Mouse (Mus musculus) right cerebral cortex, postnatal 14 days (tissue): ENCODE measurements around the gene Six4.
"Not testable (repeated sequence)": the region's sequence is repeated elsewhere in the genome, so short reads cannot be mapped to it uniquely, and the experiment has no call there.

ENCODE experiments used
- DNase-seq: peaks from one replicate; pipeline ENCODE4 v3.0.0; 2022

Gene Six4

DNA sequence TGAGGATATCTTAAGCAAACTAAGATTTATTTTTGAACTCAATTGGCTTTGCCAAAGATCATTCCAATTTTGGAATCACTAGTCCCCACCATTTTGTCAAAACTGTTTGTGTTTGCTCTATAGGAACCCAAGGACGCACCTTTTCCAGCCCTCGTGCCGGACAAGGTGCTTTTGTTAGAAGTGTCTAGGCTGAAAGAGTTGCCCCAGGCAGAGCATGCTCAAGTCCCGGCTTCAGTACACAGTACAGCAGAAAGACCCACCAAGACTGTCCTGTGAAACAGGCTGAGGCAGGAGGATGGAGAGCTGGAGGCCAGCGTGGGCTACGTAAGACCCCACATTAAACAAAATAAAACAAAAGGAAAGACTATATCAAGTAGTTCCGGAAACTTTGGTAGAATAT is 26.2 kb downstream of the Six4 start:
- DNase-seq = no peak

DNA sequence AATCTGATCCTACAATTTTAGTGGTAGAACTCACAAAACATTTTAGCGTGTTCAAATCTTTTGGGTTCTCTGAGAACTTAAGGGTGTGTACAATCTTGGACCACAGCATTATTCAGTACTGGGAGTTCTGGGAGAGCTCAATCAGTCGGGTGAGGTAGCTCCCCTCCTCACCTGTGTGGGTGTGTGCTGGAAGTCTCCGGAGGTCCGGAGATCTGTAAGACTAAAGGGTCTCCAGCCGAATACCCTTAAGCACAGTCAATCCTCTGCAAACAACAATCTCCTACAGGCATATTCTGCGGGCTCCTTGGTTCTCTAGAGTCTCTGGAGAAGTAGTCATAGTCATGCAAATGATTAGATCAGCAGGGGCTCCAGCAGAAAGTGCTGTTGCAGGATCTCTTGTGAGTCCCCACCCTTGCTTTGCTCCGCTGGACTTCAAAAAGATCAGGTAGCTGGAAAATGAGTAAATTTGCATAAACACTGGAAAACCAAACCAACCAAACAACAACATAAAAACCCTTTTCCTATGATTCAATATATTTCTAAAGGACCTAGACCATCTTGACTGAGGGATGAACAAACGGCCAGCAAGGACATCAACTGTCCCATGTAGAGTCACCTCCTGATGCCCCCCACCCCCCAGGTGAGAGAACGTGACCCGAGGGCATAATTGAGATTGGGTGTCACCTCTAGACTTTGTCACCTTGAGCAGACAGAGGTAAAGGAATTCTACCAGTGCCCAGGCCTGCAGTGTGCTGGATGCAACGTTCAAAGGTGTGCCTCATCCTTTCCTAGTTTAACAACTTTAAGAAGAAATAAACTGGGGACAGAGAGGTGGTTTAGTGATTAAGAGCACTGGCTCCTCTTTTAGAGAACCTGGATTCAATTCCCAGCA is 27.3 kb downstream of the Six4 start:
- DNase-seq = no peak

DNA sequence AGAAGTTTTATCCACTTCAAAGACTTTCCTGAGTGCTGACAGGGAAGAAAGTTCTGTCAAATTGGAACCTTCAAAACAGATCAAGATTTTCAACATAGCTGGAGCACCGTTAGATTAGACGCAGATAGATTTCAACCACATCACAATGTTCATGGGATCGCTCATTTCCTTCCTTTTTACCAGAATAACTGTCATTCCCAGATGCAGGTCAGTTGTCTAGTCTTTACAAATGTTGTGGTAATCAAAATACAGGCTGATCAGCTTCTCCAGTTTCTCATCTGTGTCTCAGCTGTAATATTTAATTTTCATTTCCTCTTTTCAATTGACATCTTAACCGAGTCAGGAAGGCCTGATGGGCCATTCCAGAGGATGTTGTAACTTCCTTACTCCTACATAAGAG is 29.5 kb downstream of the Six4 start:
- no peak for DNase-seq

DNA sequence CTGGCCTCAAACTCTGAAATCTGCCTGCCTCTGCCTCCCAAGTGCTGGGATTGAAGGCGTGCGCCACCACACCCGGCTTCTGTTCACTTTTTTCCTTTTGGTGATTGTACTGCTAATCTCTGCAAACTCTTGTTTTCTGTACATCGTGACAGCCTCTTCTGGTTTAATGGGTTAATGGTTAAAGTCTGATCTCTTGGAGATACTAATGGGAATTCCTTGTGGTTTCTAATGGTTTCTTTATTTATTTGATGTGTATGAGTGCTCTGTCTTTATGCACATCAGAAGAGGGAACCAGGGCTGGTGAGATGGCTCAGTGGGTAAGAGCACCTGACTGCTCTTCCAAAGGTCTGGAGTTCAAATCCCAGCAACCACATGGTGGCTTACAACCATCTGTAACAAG is 31.4 kb downstream of the Six4 start:
- DNase-seq = not testable (repeated sequence)

DNA sequence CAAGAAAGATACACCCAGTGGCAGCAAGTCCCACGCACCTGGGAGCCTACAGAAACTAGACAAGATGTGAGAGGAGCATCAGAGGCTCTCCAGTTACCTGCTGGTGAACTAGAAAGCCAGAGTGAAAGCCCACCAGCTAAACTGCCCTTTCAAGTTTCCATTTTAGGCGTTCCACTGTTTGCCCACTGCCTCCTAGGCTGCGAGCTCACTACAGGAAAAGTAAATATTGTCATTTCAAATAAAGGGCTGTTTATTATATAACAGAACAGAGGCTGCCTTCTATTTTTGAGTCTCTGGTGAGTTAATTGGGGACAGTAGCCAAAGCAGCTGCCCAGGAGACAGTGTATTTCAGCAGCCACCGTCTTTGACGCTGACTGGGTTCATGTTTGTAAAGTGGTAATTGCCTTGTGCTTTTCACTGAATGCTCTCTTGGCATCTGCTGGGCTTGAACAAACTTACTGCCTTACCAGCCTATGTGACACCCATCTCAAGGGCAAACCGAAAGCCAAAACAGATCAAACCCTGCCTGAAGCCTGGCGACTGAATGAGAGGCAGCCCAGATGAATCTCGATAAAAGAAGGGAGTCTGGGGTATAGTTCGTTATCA is 52.3 kb downstream of the Six4 start:
- DNase-seq = no peak

DNA sequence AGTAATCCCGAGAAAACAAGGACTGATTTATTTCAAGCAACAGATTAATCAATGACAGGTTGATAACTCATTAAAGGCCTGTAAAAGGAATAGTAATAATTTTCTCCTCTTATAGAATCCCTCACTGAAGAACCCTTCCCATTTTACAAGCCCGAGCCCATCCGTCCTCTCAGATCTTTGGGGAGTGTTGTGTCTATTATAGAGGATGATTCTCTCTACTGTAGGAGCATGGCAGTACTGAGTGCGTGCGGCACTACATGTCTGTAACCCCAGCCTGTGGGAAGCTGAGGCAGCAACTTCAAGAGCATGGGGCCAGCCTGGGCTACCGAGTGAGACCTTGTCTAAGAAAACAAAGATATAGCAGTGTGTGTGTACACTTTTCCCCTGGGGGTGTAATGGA is 55.8 kb downstream of the Six4 start:
- DNase-seq = no peak

DNA sequence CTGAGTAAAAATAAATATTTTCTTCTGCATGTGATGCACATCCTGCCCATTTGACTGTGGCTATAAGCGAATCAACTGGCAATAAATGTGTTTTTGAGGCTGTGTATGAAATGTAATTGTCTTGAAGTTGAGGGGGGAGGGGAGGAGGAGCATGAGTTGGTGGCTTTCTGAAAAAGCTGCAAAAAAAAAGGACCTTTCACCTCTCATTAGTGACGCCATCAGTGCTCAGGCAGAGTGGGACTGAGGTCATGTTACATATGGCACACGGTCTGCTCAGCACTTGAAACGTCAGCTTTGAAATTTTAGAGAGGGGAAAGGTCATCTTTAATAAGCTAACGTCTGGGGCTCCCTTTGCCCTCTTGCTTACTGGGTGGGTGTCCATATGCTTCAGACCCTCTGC is 57.8 kb downstream of the Six4 start:
- no peak for DNase-seq

DNA sequence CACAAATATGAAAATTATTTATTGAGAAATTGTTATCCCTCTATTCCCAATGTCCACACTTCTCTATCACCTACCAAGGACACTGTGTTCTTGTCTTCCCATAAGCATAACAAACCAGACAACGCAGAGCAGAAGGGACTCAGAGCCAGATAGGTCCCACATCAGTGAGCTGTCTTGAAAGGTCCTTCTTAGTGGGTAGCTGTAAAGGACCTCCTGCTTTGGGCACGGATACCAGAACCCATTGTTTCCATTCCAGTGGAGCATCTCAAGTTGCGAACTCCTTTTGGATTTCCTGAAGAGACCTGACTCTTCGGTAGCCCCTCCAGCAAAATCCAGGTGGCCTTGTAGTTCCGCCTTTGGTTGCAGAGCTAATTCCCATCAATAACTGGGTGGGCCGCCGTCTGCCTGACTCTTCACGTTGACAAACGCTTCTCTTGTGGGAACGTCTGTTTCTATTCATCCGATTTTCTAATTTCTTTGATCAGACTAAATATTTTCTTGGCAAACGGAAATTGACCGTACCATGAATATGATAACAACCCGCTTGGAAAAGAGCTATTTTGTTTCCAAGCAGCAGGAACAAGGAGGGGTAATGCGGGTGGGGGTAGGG is 58.6 kb downstream of the Six4 start:
- no peak for DNase-seq

DNA sequence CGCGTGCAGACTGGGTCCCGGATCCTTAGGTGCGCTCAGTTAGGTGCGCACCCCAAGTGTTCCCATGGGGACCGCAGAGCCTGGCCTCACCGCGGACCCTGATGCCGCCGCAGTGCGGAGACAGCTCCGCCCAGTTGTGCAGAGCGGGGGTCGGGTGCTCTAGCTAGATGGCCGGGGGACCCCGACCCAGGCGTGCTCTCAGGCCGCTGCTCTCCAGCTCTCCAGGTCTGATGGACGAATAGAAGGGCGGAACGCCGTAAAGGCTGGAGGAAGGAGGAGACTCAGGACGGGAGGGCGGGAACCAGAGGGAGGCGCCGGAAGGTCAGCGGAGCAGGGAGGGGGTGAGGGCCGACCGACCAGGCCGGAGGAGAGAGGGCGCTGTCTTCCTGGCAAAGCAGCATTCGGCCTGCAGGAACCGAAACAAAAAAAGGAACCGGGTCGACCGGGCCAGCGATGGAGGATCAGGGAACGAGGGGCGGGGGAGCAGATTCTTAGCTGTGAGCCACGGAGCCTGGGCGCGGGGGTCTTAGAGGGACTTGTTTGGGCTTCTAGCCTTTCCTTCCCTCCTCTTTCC is 59.5 kb downstream of the Six4 start, which contains the start of gene Six1:
TSS of gene Six1 (minus strand) at position 220 of the 574 bp plus-strand sequence.
- peak; percentile 19 for DNase-seq

DNA sequence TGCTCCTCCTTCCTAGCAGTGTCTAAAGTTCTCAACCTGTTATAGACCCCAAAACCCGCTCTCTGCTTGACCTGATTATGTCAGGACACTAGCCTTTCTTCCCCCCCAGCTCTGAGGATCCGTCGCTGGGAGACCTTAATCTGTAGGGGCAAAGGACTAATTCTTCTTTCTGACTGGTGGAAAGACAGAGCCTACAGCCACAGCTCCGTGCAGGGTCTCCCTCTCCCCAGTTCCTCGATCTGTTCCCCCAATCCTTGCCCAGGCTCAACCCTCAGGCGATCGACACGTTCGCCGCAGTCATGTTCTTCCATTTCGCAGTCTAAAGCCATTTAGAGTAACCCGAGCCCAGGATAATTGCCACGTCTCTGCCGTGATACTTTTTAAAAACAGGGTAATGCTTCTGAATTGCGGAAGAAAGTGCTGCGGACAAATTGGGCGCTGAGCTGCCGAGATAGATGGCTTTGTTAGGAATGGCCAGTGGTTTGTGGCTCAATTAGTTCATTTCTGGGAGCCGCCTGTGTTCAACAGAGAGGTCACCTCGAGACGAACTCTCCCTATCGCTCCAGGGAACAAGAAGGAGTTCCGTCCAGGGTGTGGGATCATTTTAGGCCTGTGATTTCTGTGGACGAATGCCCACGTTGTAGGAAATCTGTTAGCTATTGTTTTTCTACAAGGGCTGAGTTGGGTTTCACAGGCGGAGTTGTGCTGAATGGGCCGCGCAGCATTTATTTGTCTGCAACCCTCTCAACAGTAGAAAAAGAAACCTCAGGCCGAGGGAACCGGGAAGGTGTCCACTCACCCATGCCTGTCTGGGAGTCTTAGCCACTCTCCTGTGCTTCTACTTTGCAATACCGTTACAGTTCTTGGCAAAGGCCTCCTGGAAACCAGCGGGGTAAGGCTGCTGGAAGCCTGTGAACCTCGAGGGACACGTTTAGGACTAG is 60.3 kb downstream of the Six4 start:
- no peak for DNase-seq

DNA sequence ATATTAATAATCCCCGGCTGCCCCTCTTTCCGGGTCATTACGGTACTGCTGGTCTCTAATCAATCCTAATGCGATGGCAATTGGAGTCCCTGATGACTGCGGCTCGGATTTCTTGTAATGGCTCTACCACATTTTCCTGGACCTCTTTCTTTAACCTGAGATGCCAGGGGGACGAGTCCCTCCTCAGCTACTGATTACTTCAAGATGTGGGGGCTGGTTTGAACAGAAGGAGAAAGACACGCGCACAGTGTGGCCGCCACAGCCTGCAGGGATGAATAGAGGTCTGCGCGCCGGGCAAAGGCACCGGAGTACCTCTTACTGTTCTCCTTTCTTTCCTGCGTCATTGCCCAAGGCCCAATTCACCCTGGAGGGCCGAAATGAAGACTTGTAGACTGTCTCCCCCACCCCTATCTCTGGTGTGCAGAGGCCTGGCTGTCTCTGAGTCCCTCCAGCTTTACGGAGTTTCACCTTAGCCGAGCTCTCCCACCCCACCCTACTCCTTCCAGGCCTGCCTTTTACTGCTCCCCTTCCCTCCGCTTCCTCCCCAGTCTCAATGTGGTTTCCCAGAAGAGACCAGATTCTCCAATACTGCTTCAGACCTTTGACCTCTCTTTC is 61.1 kb downstream of the Six4 start:
- no peak for DNase-seq

DNA sequence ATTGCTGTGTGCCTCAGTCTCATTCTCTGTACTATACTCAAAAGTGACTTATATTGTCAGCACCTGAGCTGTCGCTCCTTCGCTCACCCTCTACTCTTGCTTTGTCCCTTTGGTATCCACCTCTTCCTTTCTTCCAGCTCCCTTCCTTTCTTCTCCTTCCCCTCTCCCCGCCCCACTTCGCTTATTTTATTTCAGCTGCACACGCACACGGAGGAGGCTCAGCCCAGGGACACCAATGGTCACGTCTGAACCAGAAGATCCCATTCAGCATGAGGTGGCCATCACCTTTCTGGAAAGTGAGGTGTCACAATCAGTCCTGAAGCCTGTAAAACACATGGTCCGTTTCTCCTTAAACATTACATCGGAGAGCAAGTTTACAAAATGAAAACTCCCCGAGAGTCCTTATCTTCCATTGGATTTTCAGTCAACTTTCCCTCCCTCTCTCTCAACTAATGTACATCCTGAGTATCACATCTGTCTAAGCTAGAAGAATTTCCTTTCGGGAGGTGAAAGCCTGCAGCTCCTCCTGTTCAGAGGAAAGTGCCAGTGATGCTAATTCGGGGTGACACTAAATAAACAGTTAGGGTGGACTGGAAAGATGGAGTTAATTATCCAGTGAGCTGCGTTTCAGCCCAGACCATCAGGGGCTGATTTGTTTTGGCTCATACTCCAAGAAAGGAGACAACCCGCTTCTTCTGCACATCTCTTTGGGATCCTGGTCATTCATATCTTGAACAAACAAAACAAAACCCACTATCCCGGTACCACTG is 62.3 kb downstream of the Six4 start:
- no peak for DNase-seq

DNA sequence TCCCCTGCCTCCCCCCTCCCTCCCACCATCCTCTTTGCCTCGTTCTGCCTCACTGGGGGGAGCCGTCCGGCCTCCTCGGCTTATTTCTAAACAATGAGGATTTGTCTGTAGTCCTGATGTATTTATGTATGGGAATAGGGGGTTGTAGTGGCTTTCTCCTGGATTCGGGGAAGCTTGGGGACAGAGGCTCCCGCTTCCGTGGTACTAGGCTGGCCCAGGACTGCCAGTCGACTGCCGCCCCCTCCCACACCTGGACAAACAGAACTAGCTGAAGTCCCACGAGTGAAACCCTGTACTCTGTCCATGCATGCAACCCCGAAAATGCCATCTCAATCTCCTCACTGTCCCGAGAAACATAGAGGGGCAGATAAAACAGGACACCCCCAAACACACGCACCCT is 63.0 kb downstream of the Six4 start:
- DNase-seq = no peak
